Comparison of ENCODE assay signal across 8 mouse cellular contexts in genomic region chr4:116672785-116673184, GRCm38 (mm10). TPM values are rescaled to one million over a fixed set of nuclear protein-coding genes. Genes with fewer than 3 reads are reported as not detected.
A peak's percentile ranks its signal among the peaks of the same experiment; 100 is the strongest.
DNase-seq lines count a peak whose midpoint lies in the region; ATAC-seq and TF ChIP-seq lines count a peak whose summit lies in the region.

No protein-coding gene starts in this region.

- H3K36me3 ChIP-seq in midbrain, embryonic 11.5 days (ENCODE audit: control insufficient read depth, insufficient read depth, low read length): no peaks in the 10 kb centered on the region
- H3K36me3 ChIP-seq in midbrain, embryonic 14.5 days (ENCODE audit: control insufficient read depth, insufficient read depth, low read length): no peaks in the 10 kb centered on the region
- H3K36me3 ChIP-seq in liver, embryonic 15.5 days (replicated peaks): no peaks in the 10 kb centered on the region
- H3K36me3 ChIP-seq in stomach, embryonic 16.5 days (ENCODE audit: control insufficient read depth, insufficient read depth, low read length): no peaks in the 10 kb centered on the region

- no peak for TF ChIP-seq CTCF in embryonic fibroblast, embryonic 13.5 days (IDR thresholded peaks at IDR 0.05; ENCODE audit: borderline replicate concordance, insufficient read depth, low read length)

- no peaks in the 10 kb centered on the region for H3K27me3 ChIP-seq in midbrain, embryonic 11.5 days (ENCODE audit: control insufficient read depth, insufficient read depth, low read length)
- H3K27me3 ChIP-seq in midbrain, embryonic 14.5 days (ENCODE audit: control insufficient read depth, insufficient read depth, low read length): no peaks in the 10 kb centered on the region
- peaks cover 5% of the 10 kb centered on the region; the same call in 1 of the 2 replicates for H3K27me3 ChIP-seq in liver, embryonic 15.5 days
- no peaks in the 10 kb centered on the region for H3K27me3 ChIP-seq in stomach, embryonic 16.5 days (ENCODE audit: control insufficient read depth, insufficient read depth, low read length)

- no peak overlapping the region for H3K27ac ChIP-seq in midbrain, embryonic 11.5 days (ENCODE audit: low read depth, low read length)
- no peak overlapping the region for H3K27ac ChIP-seq in midbrain, embryonic 14.5 days (replicated peaks; ENCODE audit: low read depth, low read length)
- H3K27ac ChIP-seq in embryonic fibroblast, embryonic 13.5 days (ENCODE audit: insufficient read depth, low read length): peak overlapping the region; percentile 74; the same call in 1 of the 2 replicates
- H3K27ac ChIP-seq in liver, embryonic 15.5 days (replicated peaks): peak overlapping the region; percentile 38
- 0 out of 2 replicates have a peak overlapping the region, but pooled peaks have one; percentile 36 for H3K27ac ChIP-seq in stomach, embryonic 16.5 days (ENCODE audit: low read length)

- no peak overlapping the region for H3K4me2 ChIP-seq in midbrain, embryonic 11.5 days
- H3K4me2 ChIP-seq in midbrain, embryonic 14.5 days (ENCODE audit: low read length): no peak overlapping the region
- H3K4me2 ChIP-seq in liver, embryonic 15.5 days: peak overlapping the region; percentile 5; the same call in 1 of the 2 replicates
- H3K4me2 ChIP-seq in stomach, embryonic 16.5 days (ENCODE audit: low read depth, low read length): no peak overlapping the region

- 79% methylated on average over 2 of the region's 2 CpGs for WGBS in midbrain, embryonic 11.5 days
- 77% methylated on average over 2 of the region's 2 CpGs for WGBS in midbrain, embryonic 14.5 days
- 30% methylated on average over 2 of the region's 2 CpGs for WGBS in liver, embryonic 15.5 days (ENCODE audit: insufficient replicate concordance)
- WGBS in stomach, embryonic 16.5 days: 14% methylated on average over 2 of the region's 2 CpGs

- H3K9ac ChIP-seq in midbrain, embryonic 11.5 days (ENCODE audit: low read length): no peak overlapping the region
- H3K9ac ChIP-seq in midbrain, embryonic 14.5 days (replicated peaks; ENCODE audit: low read length): no peak overlapping the region
- no peak overlapping the region for H3K9ac ChIP-seq in liver, embryonic 15.5 days
- H3K9ac ChIP-seq in stomach, embryonic 16.5 days (ENCODE audit: low read length): no peak overlapping the region

- ATAC-seq in midbrain, embryonic 11.5 days (ENCODE audit: low FRiP score): no peak
- ATAC-seq in midbrain, embryonic 14.5 days (ENCODE audit: low FRiP score, low TSS enrichment): no peak
- ATAC-seq in liver, embryonic 15.5 days (ENCODE audit: insufficient read depth): peak; percentile 84
- ATAC-seq in stomach, embryonic 16.5 days (ENCODE audit: insufficient read depth, low FRiP score): peak; percentile 96

- H3K4me1 ChIP-seq in midbrain, embryonic 11.5 days (ENCODE audit: control insufficient read depth, insufficient read depth, low read length): no peaks in the 10 kb centered on the region
- H3K4me1 ChIP-seq in midbrain, embryonic 14.5 days (ENCODE audit: control insufficient read depth, insufficient read depth, low read length): no peaks in the 10 kb centered on the region
- H3K4me1 ChIP-seq in embryonic fibroblast, embryonic 13.5 days (ENCODE audit: control insufficient read depth, insufficient read depth, low read length): peaks cover 5% of the 10 kb centered on the region; the same call in 1 of the 2 replicates
- peaks cover 19% of the 10 kb centered on the region for H3K4me1 ChIP-seq in liver, embryonic 15.5 days (replicated peaks)
- H3K4me1 ChIP-seq in stomach, embryonic 16.5 days (ENCODE audit: control insufficient read depth, insufficient read depth, low read length): 0 out of 2 replicates have a peak, but pooled peaks cover 3% of the 10 kb centered on the region

- no peak overlapping the region for H3K4me3 ChIP-seq in midbrain, embryonic 11.5 days (ENCODE audit: low read depth, low read length)
- no peak overlapping the region for H3K4me3 ChIP-seq in midbrain, embryonic 14.5 days (replicated peaks; ENCODE audit: low read depth, low read length)
- no peak overlapping the region for H3K4me3 ChIP-seq in embryonic fibroblast, embryonic 13.5 days (ENCODE audit: insufficient read depth, low read length)
- no peak overlapping the region for H3K4me3 ChIP-seq in liver, embryonic 15.5 days (replicated peaks)
- H3K4me3 ChIP-seq in stomach, embryonic 16.5 days (replicated peaks; ENCODE audit: low read length): no peak overlapping the region

- DNase-seq in midbrain, embryonic 11.5 days (ENCODE audit: low spot score, missing footprints): peak; percentile 41
- DNase-seq in midbrain, embryonic 14.5 days: no peak
- DNase-seq in cerebellum, adult 8-10 months: no peak
- DNase-seq in cerebellum, adult 18-20 months: no peak
- DNase-seq in cerebellum, adult 9-11 months: no peak

- TF ChIP-seq POLR2A in embryonic fibroblast, embryonic 13.5 days (IDR thresholded peaks at IDR 0.05; ENCODE audit: low read depth, low read length): no peak

- H3K9me3 ChIP-seq in midbrain, embryonic 11.5 days (ENCODE audit: control insufficient read depth, low read length): no peaks in the 10 kb centered on the region
- no peaks in the 10 kb centered on the region for H3K9me3 ChIP-seq in midbrain, embryonic 14.5 days (ENCODE audit: control insufficient read depth, low read length)
- no peaks in the 10 kb centered on the region for H3K9me3 ChIP-seq in liver, embryonic 15.5 days (replicated peaks)
- no peaks in the 10 kb centered on the region for H3K9me3 ChIP-seq in stomach, embryonic 16.5 days (replicated peaks; ENCODE audit: control insufficient read depth, low read length)

RNA-seq across cellular contexts. Expression of gene Prdx1, which starts 12.6 kb away (rescaled TPM):
- polyA plus RNA-seq in midbrain, embryonic 11.5 days (2014; fragmentation: Nextera tagmentation; extraction: Ambion mirVana): 1,035 and 1,053 TPM in 2 replicates
- 378 and 430 TPM in 2 replicates for polyA plus RNA-seq in midbrain, embryonic 14.5 days (2014; fragmentation: Nextera tagmentation; extraction: Ambion mirVana)
- 887 and 980 TPM in 2 replicates for polyA plus RNA-seq in embryonic fibroblast, embryonic 13.5 days (2011; ENCODE audit: insufficient read length, low read depth, missing spikeins)
- 835 and 937 TPM in 2 replicates for polyA plus RNA-seq in liver, embryonic 15.5 days (2015; fragmentation: Nextera tagmentation; extraction: Ambion mirVana)
- polyA plus RNA-seq in stomach, embryonic 16.5 days (2015; fragmentation: Nextera tagmentation; extraction: Ambion mirVana): 1,350 and 1,396 TPM in 2 replicates

RNA-seq across cellular contexts. Expression of gene Akr1a1, which starts 21.3 kb away (rescaled TPM):
- 544 TPM in 2 replicates for polyA plus RNA-seq in midbrain, embryonic 11.5 days (2014; fragmentation: Nextera tagmentation; extraction: Ambion mirVana)
- polyA plus RNA-seq in midbrain, embryonic 14.5 days (2014; fragmentation: Nextera tagmentation; extraction: Ambion mirVana): 638 and 660 TPM in 2 replicates
- 575 and 597 TPM in 2 replicates for polyA plus RNA-seq in embryonic fibroblast, embryonic 13.5 days (2011; ENCODE audit: insufficient read length, low read depth, missing spikeins)
- polyA plus RNA-seq in liver, embryonic 15.5 days (2015; fragmentation: Nextera tagmentation; extraction: Ambion mirVana): 291 and 322 TPM in 2 replicates
- 784 and 808 TPM in 2 replicates for polyA plus RNA-seq in stomach, embryonic 16.5 days (2015; fragmentation: Nextera tagmentation; extraction: Ambion mirVana)

RNA-seq across cellular contexts. Expression of gene Mmachc, which starts 35.4 kb away (rescaled TPM):
- 23.6 and 28.0 TPM in 2 replicates for polyA plus RNA-seq in midbrain, embryonic 11.5 days (2014; fragmentation: Nextera tagmentation; extraction: Ambion mirVana)
- polyA plus RNA-seq in midbrain, embryonic 14.5 days (2014; fragmentation: Nextera tagmentation; extraction: Ambion mirVana): 16.3 and 20.6 TPM in 2 replicates
- polyA plus RNA-seq in embryonic fibroblast, embryonic 13.5 days (2011; ENCODE audit: insufficient read length, low read depth, missing spikeins): 18.6 and 22.6 TPM in 2 replicates
- 8.9 and 9.9 TPM in 2 replicates for polyA plus RNA-seq in liver, embryonic 15.5 days (2015; fragmentation: Nextera tagmentation; extraction: Ambion mirVana)
- polyA plus RNA-seq in stomach, embryonic 16.5 days (2015; fragmentation: Nextera tagmentation; extraction: Ambion mirVana): 19.4 and 21.1 TPM in 2 replicates

RNA-seq across cellular contexts. Expression of gene Ccdc163, which starts 35.5 kb away (rescaled TPM):
- polyA plus RNA-seq in midbrain, embryonic 11.5 days (2014; fragmentation: Nextera tagmentation; extraction: Ambion mirVana): 34.3 and 37.7 TPM in 2 replicates
- polyA plus RNA-seq in midbrain, embryonic 14.5 days (2014; fragmentation: Nextera tagmentation; extraction: Ambion mirVana): 11.4 and 13.1 TPM in 2 replicates
- 21.8 and 33.8 TPM in 2 replicates for polyA plus RNA-seq in embryonic fibroblast, embryonic 13.5 days (2011; ENCODE audit: insufficient read length, low read depth, missing spikeins)
- 10.1 and 10.4 TPM in 2 replicates for polyA plus RNA-seq in liver, embryonic 15.5 days (2015; fragmentation: Nextera tagmentation; extraction: Ambion mirVana)
- 24.8 and 27.6 TPM in 2 replicates for polyA plus RNA-seq in stomach, embryonic 16.5 days (2015; fragmentation: Nextera tagmentation; extraction: Ambion mirVana)

RNA-seq across cellular contexts. Expression of gene Nasp, which starts 45.0 kb away (rescaled TPM):
- 304 and 328 TPM in 2 replicates for polyA plus RNA-seq in midbrain, embryonic 11.5 days (2014; fragmentation: Nextera tagmentation; extraction: Ambion mirVana)
- 94.4 and 110 TPM in 2 replicates for polyA plus RNA-seq in midbrain, embryonic 14.5 days (2014; fragmentation: Nextera tagmentation; extraction: Ambion mirVana)
- 63.7 and 95.4 TPM in 2 replicates for polyA plus RNA-seq in embryonic fibroblast, embryonic 13.5 days (2011; ENCODE audit: insufficient read length, low read depth, missing spikeins)
- 42.7 and 49.9 TPM in 2 replicates for polyA plus RNA-seq in liver, embryonic 15.5 days (2015; fragmentation: Nextera tagmentation; extraction: Ambion mirVana)
- 82.4 and 88.5 TPM in 2 replicates for polyA plus RNA-seq in stomach, embryonic 16.5 days (2015; fragmentation: Nextera tagmentation; extraction: Ambion mirVana)

Comparison
In these comparisons a context has a peak if more than half of its experiments do, and no peak if none do; other contexts are left out.
1. ATAC-seq: peak in liver, embryonic 15.5 days (single experiment) and stomach, embryonic 16.5 days (single experiment); none in midbrain, embryonic 11.5 days (single experiment) and midbrain, embryonic 14.5 days (single experiment).
2. H3K27ac ChIP-seq: peak in embryonic fibroblast, embryonic 13.5 days (single experiment), liver, embryonic 15.5 days (single experiment) and stomach, embryonic 16.5 days (single experiment); none in midbrain, embryonic 11.5 days (single experiment) and midbrain, embryonic 14.5 days (single experiment).